Mouse (Mus musculus) hindbrain, embryonic 12.5 days (tissue): ENCODE data around the gene Armc10. TPM values are rescaled to one million over a fixed set of nuclear protein-coding genes. Genes with fewer than 3 reads are reported as not detected.
"Not testable (repeated sequence)": the region's sequence is repeated elsewhere in the genome, so short reads cannot be mapped to it uniquely, and the experiment has no call there.

Experiments used
- ATAC-seq: fragments of 200-750 bp; cut with Nextera tagmentation; 2 replicates; pipeline ENCODE4 v1.8.0; 2017; ENCODE audit warnings: moderate TSS enrichment; ENCODE audit not compliant: low FRiP score
- H3K27ac ChIP-seq: fragments of 300-500 bp; sonication (generic); 2 replicates; pipeline ENCODE4 v1.5.1; 2016; ENCODE audit warnings: mild to moderate bottlenecking
- H3K27me3 ChIP-seq: fragments of 300-500 bp; sonication (generic); 2 replicates; pipeline ENCODE4 v1.6.1; 2016; ENCODE audit warnings: mild to moderate bottlenecking
- H3K36me3 ChIP-seq: fragments of 300-500 bp; sonication (generic); 2 replicates; pipeline ENCODE4 v1.6.1; 2016; ENCODE audit warnings: mild to moderate bottlenecking
- H3K4me1 ChIP-seq: fragments of 300-500 bp; sonication (generic); 2 replicates; pipeline ENCODE4 v1.6.1; 2016
- H3K4me2 ChIP-seq: fragments of 300-500 bp; sonication (generic); replicated peaks from 2 replicates; pipeline ENCODE4 v1.6.1; 2016; ENCODE audit warnings: mild to moderate bottlenecking
- H3K4me3 ChIP-seq: fragments of 300-500 bp; sonication (generic); 2 replicates; pipeline ENCODE4 v1.5.1; 2016; ENCODE audit warnings: mild to moderate bottlenecking
- H3K9ac ChIP-seq: fragments of 300-500 bp; sonication (generic); 2 replicates; pipeline ENCODE4 v1.6.1; 2016; ENCODE audit warnings: mild to moderate bottlenecking, moderate library complexity
- H3K9me3 ChIP-seq: fragments of 300-500 bp; sonication (generic); replicated peaks from 2 replicates; pipeline ENCODE4 v1.6.1; 2016; ENCODE audit warnings: mild to moderate bottlenecking
- WGBS: fragments of 180-500 bp; shearing (Covaris S2); methylation state at CpG from one replicate; pipeline ENCODE4 v1.1.7; 2016; 5-methylcytosine and 5-hydroxymethylcytosine counted together
- polyA plus RNA-seq: library from polyadenylated mRNA; unstranded; fragments of >200 nt; fragmentation: Nextera tagmentation; extraction: Ambion mirVana; gene quantifications from 2 replicates; pipeline ENCODE4 v1.2.1, GENCODE M21; 2016

The Armc10 gene
- 63.5 and 67.5 TPM in 2 replicates for polyA plus RNA-seq

DNA sequence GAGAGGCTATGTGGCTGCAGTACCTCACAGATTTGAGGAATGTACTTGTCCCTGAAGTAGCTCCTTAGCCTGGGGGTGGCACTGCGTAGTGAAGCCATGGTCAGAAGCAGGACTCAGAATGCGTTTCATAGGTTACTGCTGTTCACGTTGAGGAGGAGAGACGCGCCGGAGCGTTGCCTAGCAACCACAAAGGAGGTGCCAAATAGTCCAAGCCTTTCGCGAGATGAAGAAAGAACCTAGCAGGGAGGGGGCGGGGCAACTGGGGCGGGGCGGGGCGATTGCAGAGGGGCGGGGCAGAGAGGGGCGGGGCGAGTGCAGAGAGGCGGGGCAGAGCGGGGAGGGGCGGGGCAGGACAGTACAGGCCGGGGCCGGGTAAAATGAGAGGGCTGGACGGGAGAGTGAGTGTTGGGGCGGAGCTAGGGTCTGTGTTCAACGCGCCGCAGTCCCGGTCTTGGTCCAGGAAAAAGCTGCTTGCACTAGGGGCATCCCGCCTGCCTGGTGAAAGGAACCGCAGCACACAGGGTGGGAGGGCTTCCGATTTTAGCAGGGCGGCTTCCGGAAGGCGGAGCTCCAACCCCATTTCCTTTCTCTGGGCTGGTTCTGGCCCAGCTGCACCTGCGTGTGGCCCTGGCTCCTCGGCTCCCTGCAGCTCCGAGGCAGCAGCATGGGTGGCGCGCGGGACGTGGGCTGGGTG is at the start of gene Armc10, which contains the start of gene Fbxl13:
TSS of gene Armc10 (plus strand) at position 375 of the 694 bp plus-strand sequence.
TSS of gene Fbxl13 (minus strand) at position 196 of the 694 bp plus-strand sequence.
- peak within 1 kb of the TSS; percentile 72 for H3K4me2 ChIP-seq
- peak within 1 kb of the TSS; percentile 82 for H3K4me3 ChIP-seq
- ATAC-seq: peak; percentile 97
- peaks cover 25% of the 10 kb centered on the region for H3K36me3 ChIP-seq
- 2% methylated on average over 36 of the region's 40 CpGs for WGBS
- H3K27me3 ChIP-seq: no peaks in the 10 kb centered on the region; the same call in 1 of the 2 replicates
- peaks cover 11% of the 10 kb centered on the region for H3K4me1 ChIP-seq
- H3K27ac ChIP-seq: peak within 1 kb of the TSS; percentile 96
- H3K9me3 ChIP-seq: no peaks in the 10 kb centered on the region
- peak within 1 kb of the TSS; percentile 86 for H3K9ac ChIP-seq

DNA sequence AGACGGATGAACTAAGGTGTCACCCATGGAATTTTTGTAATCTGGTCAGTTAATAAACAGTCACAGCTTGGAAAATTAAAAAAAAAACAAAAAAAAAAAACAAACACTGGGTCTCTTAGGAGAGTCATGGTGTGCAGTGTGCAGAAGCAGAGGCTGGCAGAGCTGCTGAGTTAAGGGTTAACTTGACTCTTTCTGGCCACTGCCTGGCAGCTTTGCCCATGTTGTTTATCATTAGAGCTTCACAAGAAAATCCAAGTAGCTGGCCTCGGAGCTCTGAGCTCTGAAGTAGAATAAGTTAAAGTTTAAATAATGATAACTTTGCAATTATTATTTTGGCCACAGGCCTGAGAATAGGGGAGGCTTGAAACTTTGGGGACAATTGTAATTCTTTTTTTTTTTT is 46.1 kb upstream of the Armc10 start:
- not testable (repeated sequence) for ATAC-seq, H3K9ac ChIP-seq, H3K27me3 ChIP-seq, H3K9me3 ChIP-seq, H3K27ac ChIP-seq, H3K4me3 ChIP-seq, H3K4me2 ChIP-seq, H3K4me1 ChIP-seq, H3K36me3 ChIP-seq
- WGBS: 85% methylated on average over 2 of the region's 2 CpGs

DNA sequence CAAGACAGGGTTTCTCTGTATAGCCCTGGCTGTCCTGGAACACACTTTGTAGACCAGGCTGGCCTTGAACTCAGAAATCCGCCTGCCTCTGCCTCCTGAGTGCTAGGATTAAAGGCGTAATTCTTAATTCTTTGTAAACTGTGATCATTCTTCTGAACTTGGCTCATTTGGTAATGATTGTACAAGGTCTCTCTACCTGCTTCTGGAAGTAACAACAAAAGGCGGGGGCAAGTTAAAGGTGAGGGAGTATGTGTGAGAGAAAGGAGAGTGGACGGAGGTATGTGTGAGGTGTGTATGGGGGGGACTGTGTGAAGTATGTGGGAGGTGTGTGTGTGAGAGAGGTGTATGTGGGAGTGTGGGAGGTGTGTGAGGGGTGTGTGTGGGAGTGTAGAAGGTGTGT is 45.7 kb upstream of the Armc10 start:
- Histone ChIP-seq H3K36me3 (no peaks in the 10 kb centered on the region), H3K9me3 (no peaks in the 10 kb centered on the region), H3K27me3 (no peaks in the 10 kb centered on the region), H3K4me1 (no peaks in the 10 kb centered on the region), H3K4me2 (no peak overlapping the region), H3K27ac (no peak overlapping the region), H3K4me3 (no peak overlapping the region), H3K9ac (no peak overlapping the region)
- WGBS: 96% methylated on average over 4 of the region's 4 CpGs
- no peak for ATAC-seq

DNA sequence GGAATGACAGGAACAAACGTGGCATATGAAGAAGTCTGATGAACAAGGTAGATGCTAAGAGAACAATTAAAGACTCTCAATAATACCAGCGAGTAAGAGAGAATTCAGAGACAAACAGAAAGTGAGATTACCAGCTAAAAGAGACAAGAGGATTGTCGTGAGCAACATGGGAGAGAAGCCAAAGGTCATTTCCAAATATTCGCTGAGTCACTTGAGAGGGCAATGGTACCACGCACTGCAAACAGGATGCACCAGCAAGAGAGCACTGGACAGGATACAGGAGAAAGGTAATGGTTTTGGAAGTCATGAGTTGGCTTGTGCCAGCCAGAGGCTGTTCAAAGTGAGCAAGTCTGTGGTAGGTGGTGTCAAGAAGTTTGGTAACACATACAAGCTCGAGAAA is 39.7 kb upstream of the Armc10 start:
- 73% methylated on average over 6 of the region's 6 CpGs for WGBS
- H3K27ac ChIP-seq: no peak overlapping the region
- H3K4me3 ChIP-seq: no peak overlapping the region
- H3K4me2 ChIP-seq: no peak overlapping the region
- H3K36me3 ChIP-seq: no peaks in the 10 kb centered on the region
- no peak for ATAC-seq
- H3K4me1 ChIP-seq: no peaks in the 10 kb centered on the region
- no peak overlapping the region for H3K9ac ChIP-seq
- H3K9me3 ChIP-seq: no peaks in the 10 kb centered on the region
- no peaks in the 10 kb centered on the region for H3K27me3 ChIP-seq

DNA sequence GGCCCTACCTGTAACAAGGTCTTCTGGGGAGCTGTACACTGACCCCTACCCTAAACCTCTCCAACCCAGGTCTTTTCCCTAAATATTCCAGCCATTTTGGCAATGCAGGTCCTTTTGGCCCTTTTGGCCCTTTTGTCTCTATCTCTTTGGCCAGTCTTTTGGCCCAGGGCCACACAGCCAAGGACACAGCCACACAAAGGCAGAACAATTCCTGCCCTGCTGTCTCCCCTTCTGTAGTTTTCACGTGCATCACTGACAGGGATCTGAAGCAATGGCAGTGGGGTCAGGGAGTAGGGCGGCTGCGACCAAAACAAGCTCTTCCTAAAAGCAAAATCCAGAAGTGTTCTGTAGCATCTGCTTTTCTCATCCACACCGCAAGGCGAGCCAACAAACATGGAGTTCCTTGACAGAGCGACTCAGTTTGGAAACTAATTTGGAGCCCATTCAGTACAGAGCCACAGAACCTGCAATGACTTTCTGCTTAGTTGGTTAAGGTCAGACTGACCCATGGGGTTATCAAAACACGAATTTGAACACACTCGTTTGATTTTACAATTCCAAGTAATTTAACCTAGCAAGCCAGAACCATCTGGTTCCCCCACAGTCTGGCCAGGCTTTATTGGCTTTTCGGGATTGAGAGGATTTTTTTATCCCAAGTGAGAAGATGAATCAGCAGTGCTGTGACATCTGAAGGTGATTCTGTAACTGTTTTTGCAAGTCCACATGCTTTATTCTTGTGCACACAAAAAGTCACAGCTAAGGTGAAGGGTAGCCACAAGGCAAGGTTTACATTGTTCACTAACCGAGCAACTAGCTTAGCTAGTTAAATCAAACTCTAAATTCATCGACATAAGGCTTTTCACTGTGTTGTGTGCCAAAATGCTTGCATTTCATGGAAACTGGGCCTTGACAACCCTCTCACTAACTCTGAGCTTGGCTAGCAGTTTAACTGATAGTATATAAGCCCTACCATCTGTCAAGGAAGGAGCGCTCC is 37.0 kb upstream of the Armc10 start:
- no peaks in the 10 kb centered on the region for H3K4me1 ChIP-seq
- WGBS: 68% methylated on average over 12 of the region's 12 CpGs
- H3K27ac ChIP-seq: no peak overlapping the region
- no peaks in the 10 kb centered on the region for H3K9me3 ChIP-seq
- H3K27me3 ChIP-seq: no peaks in the 10 kb centered on the region
- no peak overlapping the region for H3K9ac ChIP-seq
- no peak overlapping the region for H3K4me2 ChIP-seq
- no peaks in the 10 kb centered on the region for H3K36me3 ChIP-seq
- no peak for ATAC-seq
- no peak overlapping the region for H3K4me3 ChIP-seq

DNA sequence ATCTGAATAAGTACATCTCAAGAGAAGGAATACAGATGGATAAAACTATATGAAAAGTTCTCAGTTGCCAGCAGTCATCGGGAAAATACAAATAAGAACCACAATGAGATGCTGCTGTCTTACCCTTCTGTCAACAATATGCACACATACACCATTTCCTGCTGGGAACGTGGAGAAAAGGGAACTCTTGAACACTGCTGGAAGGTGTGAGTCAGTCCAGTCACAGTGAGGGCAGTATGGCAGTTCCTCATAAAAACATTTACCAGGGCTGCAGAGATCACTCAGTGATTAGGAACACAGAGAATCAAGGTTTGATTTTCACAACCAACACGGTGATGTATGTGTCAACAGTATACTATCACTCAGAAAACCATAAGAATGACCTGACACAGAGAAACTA is 34.6 kb upstream of the Armc10 start:
- Histone ChIP-seq H3K27me3 (no peaks in the 10 kb centered on the region), H3K9me3 (no peaks in the 10 kb centered on the region), H3K4me3 (no peak overlapping the region), H3K9ac (no peak overlapping the region), H3K4me1 (no peaks in the 10 kb centered on the region), H3K4me2 (no peak overlapping the region), H3K27ac (no peak overlapping the region), H3K36me3 (no peaks in the 10 kb centered on the region)
- 79% methylated on average over 3 of the region's 3 CpGs for WGBS
- ATAC-seq: no peak

DNA sequence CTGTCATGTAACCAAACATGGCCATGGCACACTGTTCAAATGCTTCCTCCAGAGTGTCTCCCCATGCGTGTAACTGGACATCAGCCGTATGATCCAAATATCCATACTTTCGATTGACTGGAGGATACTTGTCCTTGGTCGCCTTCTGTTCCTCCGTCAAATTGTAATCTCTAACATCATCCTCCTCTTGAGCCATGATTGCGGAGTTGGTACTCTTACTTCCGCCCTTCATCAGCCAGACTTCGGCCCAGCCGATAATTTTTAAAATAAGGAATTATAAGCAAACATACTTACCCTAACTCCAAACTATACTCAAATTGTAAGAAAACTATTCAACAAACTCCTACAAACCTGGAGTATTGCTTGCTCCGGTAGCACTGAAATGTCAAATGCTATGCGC is 31.3 kb upstream of the Armc10 start:
- H3K9ac ChIP-seq, H3K4me3 ChIP-seq, H3K27ac ChIP-seq, H3K36me3 ChIP-seq, H3K4me2 ChIP-seq, H3K9me3 ChIP-seq, ATAC-seq, H3K4me1 ChIP-seq, H3K27me3 ChIP-seq: not testable (repeated sequence)
- 96% methylated on average over 11 of the region's 11 CpGs for WGBS

DNA sequence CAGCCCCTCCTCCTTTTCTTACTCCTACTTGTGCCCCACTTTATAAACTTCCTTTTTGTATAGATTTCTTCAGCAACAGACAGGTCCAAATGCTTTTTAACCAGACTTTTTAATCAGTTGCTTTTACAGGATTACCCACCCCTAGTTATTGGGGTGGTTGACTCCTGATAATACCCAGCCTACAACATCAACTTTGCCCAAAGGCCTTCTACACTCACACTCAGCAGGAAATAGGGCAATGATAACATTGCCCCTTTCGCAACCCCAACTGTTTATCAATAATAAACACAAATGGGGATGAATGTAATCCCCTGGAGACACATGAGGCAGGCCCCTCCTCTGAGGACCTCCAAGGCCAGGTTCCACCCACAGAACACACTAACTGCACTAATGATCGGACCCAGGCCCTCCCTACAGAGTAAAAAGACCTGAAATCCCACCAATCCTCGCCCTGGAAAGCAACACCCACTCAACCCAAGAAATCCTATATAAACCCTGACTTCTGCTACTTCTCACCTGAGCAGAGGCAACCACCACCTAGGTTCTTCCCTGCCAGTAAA is 29.1 kb upstream of the Armc10 start:
- Histone ChIP-seq H3K36me3 (no peaks in the 10 kb centered on the region), H3K27ac (no peak overlapping the region), H3K27me3 (no peaks in the 10 kb centered on the region), H3K9ac (no peak overlapping the region), H3K4me1 (no peaks in the 10 kb centered on the region), H3K4me2 (no peak overlapping the region), H3K4me3 (no peak overlapping the region), H3K9me3 (no peaks in the 10 kb centered on the region)
- no peak for ATAC-seq
- 80% methylated on average over 3 of the region's 3 CpGs for WGBS

DNA sequence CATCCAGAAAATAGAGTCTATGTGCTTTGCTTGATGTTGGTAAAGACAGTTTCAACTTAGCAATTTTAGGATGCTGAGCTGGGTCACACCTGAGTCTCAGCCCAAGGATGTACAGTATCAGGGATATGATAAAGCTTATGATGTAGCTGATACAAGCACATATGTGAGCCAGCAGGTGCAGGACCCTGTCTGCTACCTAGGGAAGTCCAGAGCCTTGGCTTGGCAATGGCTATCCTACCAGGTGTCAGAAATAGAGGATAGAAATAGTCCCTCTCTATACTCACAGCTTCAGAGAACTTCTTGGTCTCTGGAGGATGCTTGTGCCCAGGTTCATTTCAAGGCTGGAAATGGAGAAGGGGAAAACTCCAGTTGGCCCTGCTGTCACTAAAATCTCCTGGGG is 19.7 kb upstream of the Armc10 start:
- no peaks in the 10 kb centered on the region for H3K9me3 ChIP-seq
- no peaks in the 10 kb centered on the region for H3K27me3 ChIP-seq
- H3K4me3 ChIP-seq: no peak overlapping the region
- no peak overlapping the region for H3K27ac ChIP-seq
- ATAC-seq: no peak
- H3K36me3 ChIP-seq: no peaks in the 10 kb centered on the region
- no peak overlapping the region for H3K4me2 ChIP-seq
- H3K9ac ChIP-seq: no peak overlapping the region
- H3K4me1 ChIP-seq: no peaks in the 10 kb centered on the region

DNA sequence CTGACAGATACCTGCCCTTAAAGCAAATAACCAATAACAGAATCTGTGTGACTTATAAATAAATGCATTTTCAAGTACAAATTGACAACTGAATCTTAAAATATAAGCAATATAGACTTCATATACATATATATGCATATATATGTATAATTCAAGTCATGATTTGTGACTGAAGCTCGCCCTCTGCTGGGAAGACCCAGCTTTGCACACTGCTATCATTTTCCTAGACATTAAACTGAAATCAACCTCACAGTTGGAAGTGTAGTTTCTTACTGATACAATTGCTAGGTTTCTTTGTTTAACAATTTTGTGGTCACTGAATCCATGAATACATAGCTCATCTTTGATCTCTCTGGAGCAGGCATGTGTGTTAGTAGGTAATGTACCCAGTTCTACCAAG is 4.7 kb upstream of the Armc10 start:
- 0% methylated on average over 1 of the region's 1 CpGs for WGBS
- Histone ChIP-seq H3K36me3 (no peaks in the 10 kb centered on the region), H3K9ac (no peak overlapping the region), H3K4me3 (no peak overlapping the region), H3K27me3 (no peaks in the 10 kb centered on the region; the same call in 1 of the 2 replicates), H3K4me1 (no peaks in the 10 kb centered on the region), H3K27ac (no peak overlapping the region), H3K4me2 (no peak overlapping the region), H3K9me3 (no peaks in the 10 kb centered on the region)
- no peak for ATAC-seq

DNA sequence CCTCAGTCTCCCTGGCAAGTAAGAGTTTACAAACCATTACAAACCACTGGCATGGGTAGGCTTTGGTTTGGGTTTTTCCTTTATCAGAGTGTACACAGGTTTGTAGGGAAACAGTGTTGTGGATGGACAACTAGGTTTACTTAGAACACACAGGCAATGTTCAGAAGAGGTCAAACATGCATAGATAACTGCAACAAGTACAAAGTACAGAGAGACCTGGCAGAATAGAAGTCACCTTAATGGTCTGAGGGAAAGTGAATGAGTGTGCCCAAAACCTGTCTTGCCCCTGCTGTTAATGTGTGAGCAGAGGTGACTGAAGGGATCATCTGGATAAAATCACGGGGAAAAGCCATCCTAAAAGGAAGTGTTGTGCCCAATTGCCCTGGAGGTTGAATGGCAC is 2.0 kb upstream of the Armc10 start:
- no peak for ATAC-seq
- no peak overlapping the region for H3K27ac ChIP-seq
- 37% methylated on average over 1 of the region's 1 CpGs for WGBS

DNA sequence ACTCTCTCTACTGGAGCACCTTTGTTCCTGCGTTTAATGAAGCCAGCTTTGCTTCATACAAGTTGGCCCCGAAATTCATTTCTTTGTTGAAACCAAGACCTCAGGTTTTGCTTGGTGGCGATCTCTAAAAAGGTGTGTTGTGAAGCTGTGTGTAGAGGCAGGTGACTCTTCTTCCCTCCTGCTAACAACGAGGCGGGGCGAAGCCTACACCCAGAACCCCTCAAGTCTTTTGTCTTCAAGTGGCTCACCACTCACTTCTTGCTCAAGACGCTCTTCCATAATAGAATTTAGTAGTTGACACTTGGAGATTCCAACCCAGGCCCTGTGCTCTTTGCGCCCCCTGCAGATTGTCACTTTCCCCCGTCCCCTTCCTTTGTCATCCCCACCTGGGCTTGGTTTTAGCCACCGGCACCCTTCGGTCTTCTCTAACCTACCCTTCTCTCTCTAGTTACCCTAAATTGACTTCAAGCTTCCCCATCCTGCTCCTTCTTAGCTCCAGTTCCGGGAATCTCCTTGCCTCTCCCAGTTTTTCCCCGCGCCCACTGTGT is 648 bp upstream of the Armc10 start:
- Histone ChIP-seq H3K9ac (peak overlapping the region; percentile 44; the same call in 1 of the 2 replicates), H3K27me3 (no peaks in the 10 kb centered on the region; the same call in 1 of the 2 replicates), H3K36me3 (peaks cover 19% of the 10 kb centered on the region), H3K4me3 (peak overlapping the region; percentile 82), H3K9me3 (no peaks in the 10 kb centered on the region), H3K27ac (peak overlapping the region; percentile 96), H3K4me1 (peaks cover 11% of the 10 kb centered on the region), H3K4me2 (peak overlapping the region; percentile 72)
- 12% methylated on average over 14 of the region's 14 CpGs for WGBS
- ATAC-seq: peak; percentile 14; the same call in 1 of the 2 replicates

More for the DNA sequence above, 2.0 kb upstream of the Armc10 start:
- no peaks in the 10 kb centered on the region; the same call in 1 of the 2 replicates for H3K27me3 ChIP-seq
- no peaks in the 10 kb centered on the region for H3K9me3 ChIP-seq
- no peak overlapping the region for H3K4me2 ChIP-seq
- H3K36me3 ChIP-seq: peaks cover 5% of the 10 kb centered on the region
- H3K4me3 ChIP-seq: no peak overlapping the region
- no peak overlapping the region for H3K9ac ChIP-seq
- H3K4me1 ChIP-seq: peaks cover 11% of the 10 kb centered on the region
